Mouse (Mus musculus) heart, embryonic 16.5 days (tissue): ENCODE measurements around the gene Ttll11. TPM values are rescaled to one million over a fixed set of nuclear protein-coding genes. Genes with fewer than 3 reads are reported as not detected.

Experiments used
- ATAC-seq: fragments of 200-750 bp; cut with Nextera tagmentation; replicated peaks from 2 replicates; pipeline ENCODE4 v1.8.0; 2017; ENCODE audit warnings: moderate number of reproducible peaks; ENCODE audit not compliant: insufficient read depth, low FRiP score; ENCODE audit errors: extremely low read depth
- H3K27ac ChIP-seq: fragments of 300-500 bp; sonication (generic); 2 replicates; pipeline ENCODE4 v1.5.1; 2014; ENCODE audit warnings: mild to moderate bottlenecking, low read length, control low read depth, moderate library complexity
- H3K27me3 ChIP-seq: fragments of 300-500 bp; sonication (generic); 2 replicates; pipeline ENCODE4 v1.6.1; 2014; ENCODE audit warnings: low read length, mixed read lengths; ENCODE audit not compliant: control insufficient read depth, insufficient read depth
- H3K36me3 ChIP-seq: fragments of 300-500 bp; sonication (generic); 2 replicates; pipeline ENCODE4 v1.6.1; 2014; ENCODE audit not compliant: control insufficient read depth, insufficient read depth
- H3K4me1 ChIP-seq: fragments of 300-500 bp; sonication (generic); 2 replicates; pipeline ENCODE4 v1.6.1; 2014; ENCODE audit warnings: low read length, mixed read lengths; ENCODE audit not compliant: control insufficient read depth, insufficient read depth
- H3K4me2 ChIP-seq: fragments of 300-500 bp; sonication (generic); 2 replicates; pipeline ENCODE4 v1.6.1; 2014; ENCODE audit warnings: low read depth, mild to moderate bottlenecking, control low read depth, low read length
- H3K4me3 ChIP-seq: fragments of 300-500 bp; sonication (generic); 2 replicates; pipeline ENCODE4 v1.5.1; 2014; ENCODE audit warnings: mild to moderate bottlenecking, control low read depth, low read length
- H3K9ac ChIP-seq: fragments of 300-500 bp; sonication (generic); 2 replicates; pipeline ENCODE4 v1.6.1; 2014; ENCODE audit warnings: low read length, control low read depth
- H3K9me3 ChIP-seq: fragments of 300-500 bp; sonication (generic); replicated peaks from 2 replicates; pipeline ENCODE4 v1.6.1; 2016; ENCODE audit warnings: low read length; ENCODE audit not compliant: control insufficient read depth
- WGBS: fragments of 180-500 bp; shearing (Covaris S2); extraction: QIAGEN DNeasy Blood & Tissue Kit; methylation state at CpG from one replicate; pipeline ENCODE4 v1.1.7; 2014; 5-methylcytosine and 5-hydroxymethylcytosine counted together
- polyA plus RNA-seq: library from polyadenylated mRNA; unstranded; fragments of >200 nt; fragmentation: Nextera tagmentation; extraction: Ambion mirVana; gene quantifications from 2 replicates; pipeline ENCODE4 v1.2.1, GENCODE M21; 2015

Gene Ttll11
- polyA plus RNA-seq, 1 experiment from 2014 or later = 0.80 TPM

- peaks cover 67% of the 10 kb centered on the region for H3K36me3 ChIP-seq
- no peaks in the 10 kb centered on the region for H3K4me1 ChIP-seq
- H3K4me2 ChIP-seq = no peak overlapping the region
- no peak for ATAC-seq
- H3K4me3 ChIP-seq = no peak overlapping the region
- no peak overlapping the region for H3K9ac ChIP-seq
- WGBS = 92% methylated on average over 13 of the region's 13 CpGs
- no peak overlapping the region for H3K27ac ChIP-seq
- H3K9me3 ChIP-seq = no peaks in the 10 kb centered on the region
- no peaks in the 10 kb centered on the region for H3K27me3 ChIP-seq
Measured at GRCm38 (mm10) chr2:35720550-35720949, 259.2 kb downstream of the Ttll11 start.

GRCm38 (mm10) chr2:35720104-35720503 is 259.6 kb downstream of the Ttll11 start:
- ATAC-seq = no peak
- WGBS = 91% methylated on average over 12 of the region's 12 CpGs

GRCm38 (mm10) chr2:35719230-35720005 is 260.3 kb downstream of the Ttll11 start:
- Histone ChIP-seq H3K4me1 (peaks cover 9% of the 10 kb centered on the region), H3K4me3 (no peak overlapping the region), H3K36me3 (peaks cover 67% of the 10 kb centered on the region), H3K4me2 (no peak overlapping the region), H3K27me3 (no peaks in the 10 kb centered on the region), H3K9me3 (no peaks in the 10 kb centered on the region), H3K9ac (no peak overlapping the region), H3K27ac (no peak overlapping the region)
- ATAC-seq = no peak
- 86% methylated on average over 12 of the region's 12 CpGs for WGBS

More at GRCm38 (mm10) chr2:35720104-35720503, 259.6 kb downstream of the Ttll11 start:
- Histone ChIP-seq H3K9ac (no peak overlapping the region), H3K4me1 (peaks cover 2% of the 10 kb centered on the region), H3K27me3 (no peaks in the 10 kb centered on the region), H3K9me3 (no peaks in the 10 kb centered on the region), H3K4me2 (no peak overlapping the region), H3K36me3 (peaks cover 67% of the 10 kb centered on the region), H3K27ac (no peak overlapping the region), H3K4me3 (no peak overlapping the region)

- Histone ChIP-seq H3K27ac (no peak overlapping the region), H3K9me3 (no peaks in the 10 kb centered on the region), H3K9ac (no peak overlapping the region), H3K36me3 (peaks cover 61% of the 10 kb centered on the region), H3K27me3 (no peaks in the 10 kb centered on the region), H3K4me2 (no peak overlapping the region), H3K4me1 (peaks cover 17% of the 10 kb centered on the region), H3K4me3 (no peak overlapping the region)
- 90% methylated on average over 9 of the region's 9 CpGs for WGBS
- ATAC-seq = no peak
Measured at GRCm38 (mm10) chr2:35718662-35719061, 261.1 kb downstream of the Ttll11 start.

GRCm38 (mm10) chr2:35718003-35718500 is 261.7 kb downstream of the Ttll11 start:
- 68% methylated on average over 5 of the region's 5 CpGs for WGBS
- H3K27ac ChIP-seq = no peak overlapping the region
- H3K27me3 ChIP-seq = no peaks in the 10 kb centered on the region
- peaks cover 21% of the 10 kb centered on the region for H3K4me1 ChIP-seq
- H3K9ac ChIP-seq = no peak overlapping the region
- H3K9me3 ChIP-seq = no peaks in the 10 kb centered on the region
- H3K4me2 ChIP-seq = no peak overlapping the region
- ATAC-seq = no peak
- H3K4me3 ChIP-seq = no peak overlapping the region
- H3K36me3 ChIP-seq = peaks cover 56% of the 10 kb centered on the region

GRCm38 (mm10) chr2:35716175-35716574 is 263.5 kb downstream of the Ttll11 start:
- H3K4me3 ChIP-seq = no peak overlapping the region
- H3K4me1 ChIP-seq = peaks cover 22% of the 10 kb centered on the region
- ATAC-seq = no peak
- WGBS = 54% methylated on average over 1 of the region's 1 CpGs
- no peak overlapping the region for H3K9ac ChIP-seq
- H3K9me3 ChIP-seq = no peaks in the 10 kb centered on the region
- peaks cover 54% of the 10 kb centered on the region for H3K36me3 ChIP-seq
- no peak overlapping the region for H3K27ac ChIP-seq
- no peaks in the 10 kb centered on the region for H3K27me3 ChIP-seq
- H3K4me2 ChIP-seq = no peak overlapping the region

GRCm38 (mm10) chr2:35715485-35715884 is 264.2 kb downstream of the Ttll11 start:
- H3K4me2 ChIP-seq = no peak overlapping the region
- no peaks in the 10 kb centered on the region for H3K9me3 ChIP-seq
- 69% methylated on average over 3 of the region's 3 CpGs for WGBS
- H3K4me3 ChIP-seq = no peak overlapping the region
- H3K9ac ChIP-seq = no peak overlapping the region
- ATAC-seq = no peak
- peaks cover 22% of the 10 kb centered on the region for H3K4me1 ChIP-seq
- peak overlapping the region; percentile 72 for H3K27ac ChIP-seq
- H3K36me3 ChIP-seq = peaks cover 52% of the 10 kb centered on the region
- H3K27me3 ChIP-seq = no peaks in the 10 kb centered on the region

- Histone ChIP-seq H3K27me3 (no peaks in the 10 kb centered on the region), H3K4me1 (peaks cover 22% of the 10 kb centered on the region), H3K9ac (peak overlapping the region; percentile 38), H3K9me3 (no peaks in the 10 kb centered on the region), H3K36me3 (peaks cover 53% of the 10 kb centered on the region), H3K4me2 (no peak overlapping the region), H3K27ac (peak overlapping the region; percentile 72), H3K4me3 (no peak overlapping the region)
- WGBS = 10% methylated on average over 8 of the region's 8 CpGs
- peak; percentile 55; the same call in 1 of the 2 replicates for ATAC-seq
Measured at GRCm38 (mm10) chr2:35714742-35715167, 265.0 kb downstream of the Ttll11 start.

GRCm38 (mm10) chr2:35713460-35713859 is 266.3 kb downstream of the Ttll11 start:
- Histone ChIP-seq H3K9ac (no peak overlapping the region), H3K4me1 (peaks cover 22% of the 10 kb centered on the region), H3K27ac (no peak overlapping the region), H3K4me3 (no peak overlapping the region), H3K9me3 (no peaks in the 10 kb centered on the region), H3K4me2 (no peak overlapping the region), H3K36me3 (peaks cover 50% of the 10 kb centered on the region), H3K27me3 (no peaks in the 10 kb centered on the region)
- no peak for ATAC-seq
- WGBS = 60% methylated on average over 7 of the region's 7 CpGs
